Mouse (Mus musculus) kidney, adult 2 months (tissue): ENCODE measurements at regions not wholly inside any gene's neighbourhood (a gene's known extent, or its start where the extent isn't known, plus 50 kb on each side); places are given as distances from the start of the nearest gene placed in this dataset.

Source experiments
- CTCF ChIP-seq: fragments of 200-500 bp; conservative IDR thresholded peaks from 2 replicates; pipeline ENCODE4 v1.5.1; 2011; ENCODE audit warnings: low read depth, mild to moderate bottlenecking, control low read depth, low read length, moderate library complexity, mixed read lengths; ENCODE audit not compliant: insufficient read depth, insufficient read length
- POLR2A ChIP-seq: fragments of 200-500 bp; IDR thresholded peaks from one replicate; pipeline ENCODE4 v1.6.1; 2011; ENCODE audit warnings: low read depth, low read length, control low read depth

- TF ChIP-seq CTCF (no peak), POLR2A (no peak)
Measured at GRCm38 (mm10) chr6:117407206-117407858, 239.0 kb downstream of the Cxcl12 start.
